8 mouse cellular contexts compared by ENCODE assay signal in the genomic region with DNA sequence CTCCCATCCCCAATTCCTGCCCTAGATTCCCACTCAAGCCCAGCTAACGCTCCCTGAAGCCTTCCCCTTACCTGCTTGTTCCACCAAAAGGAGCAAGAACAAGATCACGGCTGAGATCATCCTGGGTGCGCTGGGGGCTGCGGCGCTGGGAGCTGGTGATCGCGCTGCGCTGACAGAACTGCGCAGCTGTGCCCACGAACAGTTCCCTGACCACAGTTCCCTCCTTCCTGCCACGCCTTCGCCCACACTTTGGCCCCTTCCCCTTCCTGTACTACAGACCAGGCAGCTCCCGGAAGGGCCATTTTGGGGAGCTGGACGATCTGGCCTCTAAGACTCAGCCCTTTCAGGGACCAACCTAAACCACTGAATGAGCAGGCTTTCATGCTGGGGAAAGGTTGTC. TPM values are rescaled to one million over a fixed set of nuclear protein-coding genes. Genes with fewer than 3 reads are reported as not detected.
DNase-seq lines count a peak whose midpoint lies in the region; ATAC-seq and TF ChIP-seq lines count a peak whose summit lies in the region.

A gene (minus strand): TSS at position 240 of the 400 bp plus-strand sequence.

- TF ChIP-seq RAD21 in CH12.LX (IDR thresholded peaks at IDR 0.05; ENCODE audit: low read depth, low read length), result no peak

- no peak for TF ChIP-seq EP300 in CH12.LX (IDR thresholded peaks at IDR 0.05; ENCODE audit: low read length)

- H3K36me3 ChIP-seq in CH12.LX (replicated peaks in 1 of 2; ENCODE audit: control insufficient read depth in 1 of 2, insufficient read depth in 1 of 2, low read length in 1 of 2), result peaks cover 50 to 61% of the 10 kb centered on the region in 2 experiments
- peaks cover 59% of the 10 kb centered on the region for H3K36me3 ChIP-seq in forebrain, embryonic 12.5 days (replicated peaks)
- peaks cover 57% of the 10 kb centered on the region for H3K36me3 ChIP-seq in intestine, postnatal 0 days (ENCODE audit: control insufficient read depth, insufficient read depth)

- H3K9me3 ChIP-seq in CH12.LX (replicated peaks; ENCODE audit: low read length), result no peaks in the 10 kb centered on the region
- no peaks in the 10 kb centered on the region for H3K9me3 ChIP-seq in forebrain, embryonic 12.5 days
- H3K9me3 ChIP-seq in intestine, postnatal 0 days (ENCODE audit: control insufficient read depth), result no peaks in the 10 kb centered on the region

- no peaks in the 10 kb centered on the region for H3K27me3 ChIP-seq in CH12.LX (replicated peaks)
- no peaks in the 10 kb centered on the region for H3K27me3 ChIP-seq in forebrain, embryonic 12.5 days
- H3K27me3 ChIP-seq in intestine, postnatal 0 days (replicated peaks; ENCODE audit: control insufficient read depth, insufficient read depth, low read length), result no peaks in the 10 kb centered on the region

- no peak for TF ChIP-seq POLR2A in CH12.LX (IDR thresholded peaks at IDR 0.05; ENCODE audit: low read depth, low read length)

- peaks cover 11 to 57% of the 10 kb centered on the region in 2 experiments for H3K4me1 ChIP-seq in CH12.LX (ENCODE audit: control insufficient read depth in 1 of 2, insufficient read depth in 2 of 2)
- peaks cover 6% of the 10 kb centered on the region; the same call in 1 of the 2 replicates for H3K4me1 ChIP-seq in forebrain, embryonic 12.5 days
- no peaks in the 10 kb centered on the region for H3K4me1 ChIP-seq in intestine, postnatal 0 days (replicated peaks; ENCODE audit: control insufficient read depth, insufficient read depth, low read length)

- no peak for TF ChIP-seq CTCF in gastrocnemius, adult 2 months (IDR thresholded peaks at IDR 0.05)
- no peak for TF ChIP-seq CTCF in CH12.LX (conservative IDR thresholded peaks at IDR 0.05 in 1 of 2, IDR thresholded peaks at IDR 0.05 in 1 of 2; ENCODE audit: low read depth in 2 of 2, low read length in 2 of 2)
- TF ChIP-seq CTCF in intestine, postnatal 0 days (IDR thresholded peaks at IDR 0.05; ENCODE audit: low read depth), result no peak

- in situ Hi-C loops in CH12.LX (cut with MboI; ENCODE audit: low pct_ligation_motif_present, low pct_unique_long_range_greater_than_20kb, low sequenced_read_pairs), result no loop called here

- intact Hi-C loops in gastrocnemius, adult 2 months (cut with DNase I), result no loop called here
- intact Hi-C loops in gastrocnemius, postnatal 36 days (cut with DNase I), result no loop called here

- H3K79me2 ChIP-seq in CH12.LX (replicated peaks; ENCODE audit: control insufficient read depth, extremely low read depth, insufficient read depth, poor library complexity, severe bottlenecking), result no peaks in the 10 kb centered on the region

- no peak within 1 kb of the TSS for H3K4me2 ChIP-seq in CH12.LX (ENCODE audit: insufficient read depth, low read depth, poor library complexity, severe bottlenecking)
- H3K4me2 ChIP-seq in forebrain, embryonic 12.5 days, result no peak within 1 kb of the TSS
- no peak within 1 kb of the TSS for H3K4me2 ChIP-seq in intestine, postnatal 0 days (replicated peaks; ENCODE audit: low read depth)

- dilution Hi-C loops in CH12.LX (cut with MboI; ENCODE audit: extremely low pct_ligation_motif_present, extremely low pct_unique_long_range_greater_than_20kb, low sequenced_read_pairs), result no loop called here

- H3K9ac ChIP-seq in CH12.LX (ENCODE audit: insufficient read depth, low read depth), result no peak within 1 kb of the TSS
- no peak within 1 kb of the TSS for H3K9ac ChIP-seq in forebrain, embryonic 12.5 days
- no peak within 1 kb of the TSS for H3K9ac ChIP-seq in intestine, postnatal 0 days (ENCODE audit: low read depth, low read length)

- H3K4me3 ChIP-seq in gastrocnemius, adult 2 months, result peak within 1 kb of the TSS; percentile 58
- H3K4me3 ChIP-seq in CH12.LX (replicated peaks in 1 of 3; ENCODE audit: low read depth in 2 of 3, low read length in 2 of 3, poor library complexity in 1 of 3), result peak within 1 kb of the TSS; percentile 41 to 49 (median 43)
- no peak within 1 kb of the TSS for H3K4me3 ChIP-seq in forebrain, embryonic 12.5 days (replicated peaks)
- no peak within 1 kb of the TSS; the same call in 1 of the 2 replicates for H3K4me3 ChIP-seq in intestine, postnatal 0 days (ENCODE audit: low read depth, low read length)

- peak within 1 kb of the TSS; percentile 89 for H3K27ac ChIP-seq in gastrocnemius, adult 2 months
- no peak within 1 kb of the TSS for H3K27ac ChIP-seq in CH12.LX (ENCODE audit: insufficient read depth, low read depth)
- no peak within 1 kb of the TSS for H3K27ac ChIP-seq in forebrain, embryonic 12.5 days
- H3K27ac ChIP-seq in intestine, postnatal 0 days (ENCODE audit: low read depth, low read length), result peak within 1 kb of the TSS; percentile 23; the same call in 1 of the 2 replicates

- ATAC-seq in forebrain, embryonic 12.5 days (ENCODE audit: low FRiP score), result no peak
- no peak for ATAC-seq in intestine, postnatal 0 days

- DNase-seq in gastrocnemius, adult 2 months, result peak; percentile 53
- no peak for DNase-seq in gastrocnemius, postnatal 36 days
- peak; percentile 31 for DNase-seq in CH12.LX (ENCODE audit: extremely low read depth)
- DNase-seq in lung, postnatal 4 days, result peak; percentile 62 to 65
- no peak for DNase-seq in embryo, embryonic 10 days (ENCODE audit: low spot score)
- DNase-seq in urinary bladder, postnatal 36 days (ENCODE audit: low spot score in 2 of 2), result no peak

- whole genome bisulfite sequencing in forebrain, embryonic 12.5 days, result 93% methylated on average over 14 of the region's 14 CpGs
- WGBS in intestine, postnatal 0 days, result 90% methylated on average over 14 of the region's 14 CpGs

TF ChIP-seq in CH12.LX, 34 proteins besides CTCF, POLR2A, EP300 and RAD21:
- TF ChIP-seq JUN (IDR thresholded peaks at IDR 0.05; ENCODE audit: insufficient read depth, low read depth, low read length) (no peak), NELFE (IDR thresholded peaks at IDR 0.05; ENCODE audit: low read depth, low read length) (0 out of 2 replicates have a peak, but pooled peaks have one; percentile 7), ELF1 (IDR thresholded peaks at IDR 0.05; ENCODE audit: low read depth, low read length) (peak; percentile 47), NRF1 (IDR thresholded peaks at IDR 0.05; ENCODE audit: low read depth, low read length) (peak; percentile 69)

RNA-seq across cellular contexts. Expression of the gene that starts here (rescaled TPM):
- 1 to 10 TPM; 2.5 to 6.1 TPM for total RNA-seq in gastrocnemius, adult 2 months (2021)
- 1 to 10 TPM; 2.5 to 4.9 TPM for total RNA-seq in gastrocnemius, postnatal 36 days (2021)
- total RNA-seq in CH12.LX (2012; rRNA removed) (10.1 and 13.6 TPM in 2 replicates), CH12.LX (2014; rRNA removed) (22.7 and 31.3 TPM in 2 replicates)
- 35.6 and 51.2 TPM in 2 replicates for polyA plus RNA-seq in CH12.LX (2012; ENCODE audit: insufficient read length, low read depth)
- 12.6 and 15.3 TPM in 2 replicates for polyA plus RNA-seq in forebrain, embryonic 12.5 days (2016; fragmentation: Nextera tagmentation; extraction: Ambion mirVana)
- 47.7 and 54.0 TPM in 2 replicates for polyA plus RNA-seq in intestine, postnatal 0 days (2015; fragmentation: Nextera tagmentation; extraction: Ambion mirVana)

Comparison
In these comparisons a context has a peak if more than half of its experiments do, and no peak if none do; other contexts are left out.
1. DNase-seq: peak in gastrocnemius, adult 2 months (single experiment), CH12.LX (single experiment) and lung, postnatal 4 days (2 of 2); none in gastrocnemius, postnatal 36 days (0 of 2), embryo, embryonic 10 days (single experiment) and urinary bladder, postnatal 36 days (0 of 2).
2. H3K27ac ChIP-seq: peak in gastrocnemius, adult 2 months (single experiment) and intestine, postnatal 0 days (single experiment); none in CH12.LX (single experiment) and forebrain, embryonic 12.5 days (single experiment).
3. H3K4me3 ChIP-seq: peak in gastrocnemius, adult 2 months (single experiment) and CH12.LX (3 of 3); none in forebrain, embryonic 12.5 days (single experiment) and intestine, postnatal 0 days (single experiment).